Mouse (Mus musculus) C2C12 (cell line): Measurements from ENCODE around the gene Urb1. TPM values are rescaled to one million over a fixed set of nuclear protein-coding genes. Genes with fewer than 3 reads are reported as not detected.

Experiments used
- H3K27me3 ChIP-seq: one replicate; pipeline ENCODE4 v1.6.1; 2011; ENCODE audit not compliant: control insufficient read depth, insufficient read depth, insufficient read length
- H3K36me3 ChIP-seq: one replicate; pipeline ENCODE4 v1.6.1; 2011; ENCODE audit not compliant: control insufficient read depth, insufficient read depth
- H3K4me3 ChIP-seq: one replicate; pipeline ENCODE4 v1.5.1; 2011; ENCODE audit warnings: mild to moderate bottlenecking, control low read depth; ENCODE audit not compliant: poor library complexity, insufficient read depth, severe bottlenecking
- H3K79me2 ChIP-seq: one replicate; pipeline ENCODE4 v1.6.1; 2011; ENCODE audit not compliant: control insufficient read depth, insufficient read depth
- H3K79me3 ChIP-seq: one replicate; pipeline ENCODE4 v1.6.1; 2011; ENCODE audit warnings: low read depth, control low read depth
- H3ac ChIP-seq: one replicate; pipeline ENCODE3; 2011; ENCODE audit warnings: low read depth; ENCODE audit not compliant: control insufficient read depth, insufficient read length
- CEBPB ChIP-seq: IDR thresholded peaks from one replicate; pipeline ENCODE4 v1.6.1; 2011; ENCODE audit warnings: low read depth, mild to moderate bottlenecking, control low read depth, moderate library complexity
- CTCF ChIP-seq: IDR thresholded peaks from one replicate; pipeline ENCODE4 v1.5.1; 2011; ENCODE audit not compliant: control insufficient read depth, insufficient read depth, insufficient read length
- FOSL1 ChIP-seq: IDR thresholded peaks from one replicate; pipeline ENCODE4 v1.8.0; 2011; ENCODE audit warnings: mild to moderate bottlenecking, low read length; ENCODE audit not compliant: poor library complexity, insufficient read depth, severe bottlenecking
- MAX ChIP-seq: IDR thresholded peaks from one replicate; pipeline ENCODE4 v1.6.1; 2011; ENCODE audit warnings: mild to moderate bottlenecking, control low read depth
- MYOD1 ChIP-seq: IDR thresholded peaks from one replicate; pipeline ENCODE4 v1.6.1; 2011; ENCODE audit warnings: low read depth; ENCODE audit not compliant: control insufficient read depth, insufficient read length
- MYOG ChIP-seq: IDR thresholded peaks from one replicate; pipeline ENCODE4 v1.6.1; 2011; ENCODE audit not compliant: control insufficient read depth, insufficient read length; ENCODE audit errors: extremely low read depth
- USF1 ChIP-seq: IDR thresholded peaks from one replicate; pipeline ENCODE4 v1.6.1; 2011; ENCODE audit warnings: low read depth, mild to moderate bottlenecking, control low read depth, moderate library complexity
- polyA plus RNA-seq: library from polyadenylated mRNA; unstranded; fragments of >200 nt; fragmentation: generic; extraction: Trizol; gene quantifications from one replicate; pipeline ENCODE4 v1.2.1, GENCODE M21; 2012; ENCODE audit warnings: missing spikeins

Urb1 gene
- polyA plus RNA-seq, 1 experiment = 7.5 TPM

DNA sequence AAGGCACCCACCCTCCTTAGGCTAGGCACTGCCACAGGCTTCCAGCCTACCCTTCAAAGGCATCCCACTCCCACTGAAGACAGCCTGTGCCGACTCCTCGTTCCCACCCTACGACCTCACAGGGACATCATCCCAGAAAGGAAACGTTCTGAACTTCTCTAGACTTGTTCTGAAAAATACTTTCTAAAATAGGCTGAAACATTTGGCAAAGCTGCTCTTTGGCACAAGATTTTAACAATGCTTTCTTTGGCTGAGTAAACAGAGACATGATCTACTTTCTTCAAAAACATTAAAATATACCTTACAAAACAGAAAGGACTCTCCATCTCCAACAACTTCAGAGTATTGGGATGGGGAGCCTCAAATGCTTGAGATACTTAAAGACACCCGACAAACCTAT, 9.0 kb downstream of the Urb1 start:
- H3K36me3 ChIP-seq = peaks cover 86% of the 10 kb centered on the region
- H3K79me2 ChIP-seq = peaks cover 7% of the 10 kb centered on the region
- no peak overlapping the region for H3ac ChIP-seq
- TF ChIP-seq FOSL1 = no peak
- no peak for TF ChIP-seq MYOD1
- no peak for TF ChIP-seq CTCF
- no peak for TF ChIP-seq MAX
- TF ChIP-seq USF1 = no peak
- TF ChIP-seq MYOG = no peak
- no peak for TF ChIP-seq CEBPB
- H3K79me3 ChIP-seq = no peaks in the 10 kb centered on the region
- no peaks in the 10 kb centered on the region for H3K27me3 ChIP-seq
- no peak overlapping the region for H3K4me3 ChIP-seq

GRCm38 (mm10) chr16:90799840-90800239, 10.4 kb downstream of the Urb1 start:
- Histone ChIP-seq H3K79me2 (no peaks in the 10 kb centered on the region), H3ac (peak overlapping the region; percentile 15), H3K27me3 (no peaks in the 10 kb centered on the region), H3K79me3 (no peaks in the 10 kb centered on the region), H3K4me3 (no peak overlapping the region), H3K36me3 (peaks cover 85% of the 10 kb centered on the region)
- TF ChIP-seq MAX (no peak), FOSL1 (no peak), USF1 (no peak), MYOG (no peak), MYOD1 (no peak), CTCF (no peak), CEBPB (no peak)

- peaks cover 85% of the 10 kb centered on the region for H3K36me3 ChIP-seq
- TF ChIP-seq FOSL1 = no peak
- TF ChIP-seq MAX = no peak
- TF ChIP-seq CTCF = no peak
- no peak for TF ChIP-seq MYOD1
- TF ChIP-seq MYOG = no peak
- TF ChIP-seq CEBPB = no peak
- no peak for TF ChIP-seq USF1
These were observed 11.4 kb downstream of the Urb1 start for GRCm38 (mm10) chr16:90798848-90799247.

DNA sequence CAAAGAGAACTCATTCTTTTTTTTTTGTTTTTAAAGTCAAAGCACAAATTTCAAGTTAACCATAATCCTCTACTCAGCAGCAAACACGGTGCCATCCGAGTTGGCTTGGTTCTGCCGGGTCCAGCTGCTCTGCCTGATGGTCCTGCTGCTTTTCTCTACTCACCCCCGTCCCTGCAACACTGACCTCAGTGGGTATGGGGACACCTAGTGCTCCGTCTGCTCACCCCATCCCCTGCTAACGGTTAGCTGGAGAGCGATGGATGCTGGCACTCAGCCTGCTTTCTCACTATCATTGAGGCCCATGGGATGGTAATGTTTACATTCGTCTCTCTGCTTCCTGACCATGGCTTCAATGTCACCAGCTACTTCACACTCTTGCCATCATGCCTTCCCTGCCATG, 11.8 kb downstream of the Urb1 start:
- no peaks in the 10 kb centered on the region for H3K79me2 ChIP-seq
- TF ChIP-seq USF1 (no peak), MYOG (no peak), CTCF (no peak), MYOD1 (no peak), FOSL1 (no peak), CEBPB (no peak), MAX (no peak)
- no peaks in the 10 kb centered on the region for H3K27me3 ChIP-seq
- H3K4me3 ChIP-seq = no peak overlapping the region
- H3ac ChIP-seq = no peak overlapping the region
- peaks cover 84% of the 10 kb centered on the region for H3K36me3 ChIP-seq
- H3K79me3 ChIP-seq = no peaks in the 10 kb centered on the region

More at GRCm38 (mm10) chr16:90798848-90799247, 11.4 kb downstream of the Urb1 start:
- Histone ChIP-seq H3ac (no peak overlapping the region), H3K27me3 (no peaks in the 10 kb centered on the region), H3K4me3 (no peak overlapping the region), H3K79me3 (no peaks in the 10 kb centered on the region), H3K79me2 (no peaks in the 10 kb centered on the region)

- H3K36me3 ChIP-seq = peaks cover 87% of the 10 kb centered on the region
These were observed 15.5 kb downstream of the Urb1 start for GRCm38 (mm10) chr16:90794708-90795107.

GRCm38 (mm10) chr16:90792500-90792899, 17.7 kb downstream of the Urb1 start:
- peaks cover 90% of the 10 kb centered on the region for H3K36me3 ChIP-seq
- H3K79me3 ChIP-seq = no peaks in the 10 kb centered on the region
- no peaks in the 10 kb centered on the region for H3K27me3 ChIP-seq
- TF ChIP-seq MAX (no peak), USF1 (no peak), MYOG (no peak), CTCF (no peak), CEBPB (no peak)
- no peaks in the 10 kb centered on the region for H3K79me2 ChIP-seq
- no peak overlapping the region for H3K4me3 ChIP-seq
- H3ac ChIP-seq = no peak overlapping the region

More at GRCm38 (mm10) chr16:90794708-90795107, 15.5 kb downstream of the Urb1 start:
- Histone ChIP-seq H3K27me3 (no peaks in the 10 kb centered on the region), H3K4me3 (no peak overlapping the region), H3K79me2 (no peaks in the 10 kb centered on the region), H3ac (no peak overlapping the region), H3K79me3 (no peaks in the 10 kb centered on the region)
- TF ChIP-seq CEBPB (no peak), MAX (no peak), MYOG (no peak), FOSL1 (no peak), CTCF (no peak), MYOD1 (no peak), USF1 (no peak)
